Mouse (Mus musculus) megakaryocyte-erythroid progenitor cell, adult 5-6 weeks (primary cell): ENCODE measurements around the gene Atf7. TPM values are rescaled to one million over a fixed set of nuclear protein-coding genes. Genes with fewer than 3 reads are reported as not detected.
A peak's percentile ranks its signal among the peaks of the same experiment; 100 is the strongest.

ENCODE experiments used
- ATAC-seq: replicated peaks from 2 replicates; pipeline ENCODE4 v1.8.0; 2016; ENCODE audit warnings: mild to moderate bottlenecking, inconsistent platforms; ENCODE audit not compliant: severe bottlenecking, poor library complexity, low FRiP score, low TSS enrichment
- total RNA-seq, 2 experiments: library from RNA; stranded (forward) in 1 of 2; stranded (reverse) in 1 of 2; fragments of 200-1000, 215-1000 nt in 1 of 2; fragments of >200 nt in 1 of 2; fragmentation: Nextera tagmentation in 1 of 2; gene quantifications; 2 replicates each; pipeline ENCODE4 v1.2.3; 2014 to 2017

The Atf7 gene
- total RNA-seq, 2 experiments from 2014 or later: 27.0 to 116 TPM

DNA sequence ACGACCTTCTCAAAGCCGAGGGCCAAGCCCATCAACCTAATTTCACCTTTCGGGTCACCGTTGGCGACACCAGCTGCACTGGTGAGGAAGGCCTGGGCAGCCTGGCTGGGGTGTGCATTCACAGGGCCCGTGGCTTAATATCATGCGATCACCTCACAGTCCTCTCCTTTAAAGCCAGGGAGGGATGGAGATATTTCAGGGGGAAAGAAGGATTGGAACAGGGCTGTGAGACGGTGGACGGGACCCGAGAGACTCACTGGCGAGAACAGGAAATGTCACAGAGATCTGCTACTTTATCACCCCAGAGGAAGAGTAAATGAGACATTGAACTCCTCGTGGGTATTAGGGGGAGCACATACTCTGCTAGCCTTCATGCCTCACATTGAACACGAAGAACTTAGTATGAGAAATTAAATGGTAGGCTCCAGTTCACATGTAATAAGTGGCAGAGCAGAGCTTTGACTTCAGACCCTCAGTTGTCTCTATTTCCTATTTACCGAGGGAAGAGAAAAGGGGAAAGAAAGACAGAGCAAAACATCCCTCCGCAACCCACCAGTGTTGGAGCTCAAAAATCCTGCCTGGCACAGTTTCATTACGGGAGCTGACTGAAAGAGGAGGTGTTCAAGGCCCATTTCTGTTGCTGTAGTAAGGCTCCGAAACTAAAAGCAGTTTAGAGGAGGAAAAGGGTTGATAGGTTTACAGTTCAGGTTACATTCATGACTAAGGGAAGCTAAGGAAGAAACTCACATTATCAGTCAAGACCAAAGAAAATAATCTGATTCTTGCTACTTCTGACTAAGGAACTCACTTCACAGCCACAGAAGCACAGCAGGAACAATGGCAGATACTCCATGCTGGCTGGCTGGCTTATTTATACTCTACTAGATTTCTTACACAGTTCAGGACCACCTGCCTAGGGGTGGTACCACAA lies 105.8 kb downstream of the Atf7 start:
- ATAC-seq: no peak

DNA sequence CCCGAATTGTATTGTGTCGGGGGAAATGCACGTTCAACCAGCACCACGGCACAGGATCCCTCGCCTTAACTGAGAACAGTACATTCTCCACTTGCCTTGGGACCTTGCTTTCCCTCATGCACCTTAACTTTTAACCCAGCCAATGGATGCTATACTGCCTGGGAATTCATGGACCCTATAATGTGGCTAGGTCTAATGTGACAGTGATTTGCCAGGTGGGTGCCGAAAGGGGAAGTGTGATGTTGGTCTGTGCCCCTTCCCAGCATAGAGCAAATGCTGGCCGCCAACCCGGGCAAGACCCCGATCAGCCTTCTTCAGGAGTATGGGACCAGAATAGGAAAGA lies 106.4 kb downstream of the Atf7 start:
- 0 out of 2 replicates have a peak, but pooled peaks have one; percentile 0 for ATAC-seq

DNA sequence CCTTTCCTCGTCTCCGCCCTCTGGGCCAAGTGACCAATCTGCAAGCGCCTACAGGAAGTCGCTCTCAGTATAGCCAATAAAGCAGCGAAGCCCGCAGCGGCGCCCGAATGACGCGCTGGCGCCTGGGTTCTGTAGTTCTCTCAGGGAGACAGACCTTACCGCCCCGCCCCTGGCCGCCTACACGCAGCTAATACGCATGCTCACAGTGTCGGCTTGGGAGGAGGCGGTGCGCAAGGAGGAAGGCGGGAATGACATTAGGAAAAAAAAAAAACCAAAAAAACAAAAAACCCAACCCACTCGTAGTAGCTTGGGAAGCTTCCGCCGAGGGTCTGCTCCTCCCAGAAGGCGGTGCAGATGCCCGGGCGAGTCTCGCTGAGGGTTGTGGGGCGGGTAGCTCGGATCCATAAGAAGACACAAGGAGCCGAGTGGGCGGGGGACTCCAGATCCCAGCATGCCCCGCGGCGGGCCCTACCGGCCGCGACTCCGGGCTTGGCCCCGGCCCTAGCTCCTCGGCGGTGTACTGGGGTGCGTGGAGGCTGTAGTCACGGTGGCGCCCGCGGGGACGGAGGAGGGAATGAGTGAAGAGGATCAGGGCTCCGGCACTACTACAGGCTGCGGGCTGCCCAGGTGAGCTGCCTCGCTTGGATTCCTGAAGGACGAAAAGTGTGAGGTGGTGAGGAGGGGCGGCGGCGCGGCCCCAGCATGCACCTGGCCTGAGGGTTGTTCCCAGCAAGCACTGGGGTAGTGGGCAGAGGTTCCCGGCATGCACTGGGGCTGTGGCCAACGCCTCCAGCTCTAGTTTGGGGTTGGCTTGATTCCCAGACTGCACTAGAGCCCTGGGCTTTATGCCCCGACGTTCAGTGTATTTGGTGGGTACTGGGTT lies 107.0 kb downstream of the Atf7 start, which contains the start of gene Tarbp2:
Tarbp2 (plus strand) TSS at position 217 of the 883 bp plus-strand sequence.
- ATAC-seq: peak; percentile 85

DNA sequence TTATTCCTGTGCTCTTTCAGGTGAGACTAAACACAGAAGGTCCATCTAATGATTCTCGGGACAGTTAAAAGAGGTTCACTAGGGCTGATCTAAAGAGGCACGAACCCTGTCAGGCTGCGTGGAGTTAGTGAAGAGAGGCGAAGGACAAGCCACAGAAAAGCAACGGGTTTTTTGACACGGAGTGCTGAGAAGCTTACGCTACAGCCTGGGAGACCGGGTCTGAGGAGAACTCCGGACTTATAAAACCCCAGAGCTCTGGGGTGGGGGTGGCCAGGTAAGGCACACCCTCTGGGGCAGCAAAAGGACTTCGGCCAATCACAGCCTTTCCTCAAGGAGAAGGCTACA lies 107.7 kb downstream of the Atf7 start:
- no peak for ATAC-seq

DNA sequence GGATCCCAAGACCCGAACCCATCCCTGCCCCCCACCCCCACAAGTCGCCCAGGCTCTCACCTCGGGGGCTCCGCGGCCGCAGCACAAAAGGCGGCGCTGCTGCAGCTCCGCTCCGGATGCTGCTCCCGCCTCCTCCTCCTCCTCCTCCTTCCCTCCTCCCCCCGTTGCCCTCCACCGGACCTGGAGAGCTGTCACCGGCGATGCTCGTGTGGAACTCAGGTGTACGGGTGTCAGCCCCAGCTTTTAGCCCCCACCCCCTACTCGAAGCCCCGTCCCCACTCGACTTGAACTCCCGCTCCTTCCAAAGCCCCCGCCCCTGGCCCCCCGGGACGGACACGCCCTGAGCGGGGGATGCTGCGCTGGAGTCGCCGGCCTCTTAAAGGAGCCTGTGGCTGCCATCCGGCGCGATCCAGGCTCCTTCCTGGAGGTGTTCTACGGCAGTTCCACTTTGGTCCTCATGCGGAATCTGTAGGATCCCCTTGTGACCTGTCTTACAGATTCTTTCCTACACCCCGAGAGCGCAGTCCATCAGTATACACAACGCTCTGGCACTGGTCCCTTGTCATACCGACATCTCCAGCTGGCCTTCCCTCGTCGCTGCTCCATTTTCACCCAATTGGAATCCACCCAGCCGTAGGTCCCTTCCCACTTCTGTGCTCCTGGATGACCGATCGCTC lies 108.4 kb downstream of the Atf7 start, which contains the start of gene Map3k12:
Map3k12 (minus strand) TSS at position 337 of the 677 bp plus-strand sequence.
- ATAC-seq: peak; percentile 9; the same call in 1 of the 2 replicates

DNA sequence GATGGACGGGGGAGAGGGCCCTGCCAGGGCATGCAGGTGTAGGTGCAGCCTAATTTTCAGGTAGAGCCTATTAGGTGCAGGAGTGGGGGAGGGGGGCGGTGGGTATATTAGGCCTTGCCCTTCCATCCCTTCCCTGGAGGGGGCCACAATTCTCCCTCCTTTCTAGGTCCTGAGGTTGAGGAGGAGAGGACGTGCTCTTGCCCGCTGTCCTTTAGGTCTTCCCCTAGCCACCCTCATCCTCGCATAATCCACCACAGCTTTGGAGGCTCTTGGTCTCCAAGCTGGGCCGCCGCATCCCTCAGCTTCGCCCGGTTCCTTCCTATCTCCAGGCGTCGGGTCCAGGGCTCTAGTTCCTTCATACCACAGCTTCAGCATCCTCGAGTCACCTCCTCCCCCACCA lies 109.0 kb downstream of the Atf7 start:
- ATAC-seq: no peak

DNA sequence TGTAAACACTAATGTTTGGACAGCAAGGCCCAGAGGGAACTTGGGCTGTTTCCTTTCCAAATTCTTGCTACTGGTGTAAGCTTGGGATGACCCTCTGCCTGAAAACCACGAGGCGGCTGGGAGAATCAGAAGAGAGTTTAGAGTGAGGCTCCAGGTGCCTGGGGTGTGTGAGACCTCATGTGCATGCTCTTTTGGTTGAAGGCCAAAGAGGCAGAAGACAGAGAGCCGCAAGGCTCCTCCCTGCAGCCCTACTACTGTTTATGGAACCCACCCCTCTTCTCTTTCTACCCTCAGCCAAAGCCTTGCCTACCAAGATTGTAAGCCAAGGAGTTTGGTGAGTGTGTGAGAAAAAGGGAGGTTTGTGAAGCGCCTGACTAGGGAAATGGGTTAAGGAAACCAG lies 109.5 kb downstream of the Atf7 start:
- no peak for ATAC-seq

DNA sequence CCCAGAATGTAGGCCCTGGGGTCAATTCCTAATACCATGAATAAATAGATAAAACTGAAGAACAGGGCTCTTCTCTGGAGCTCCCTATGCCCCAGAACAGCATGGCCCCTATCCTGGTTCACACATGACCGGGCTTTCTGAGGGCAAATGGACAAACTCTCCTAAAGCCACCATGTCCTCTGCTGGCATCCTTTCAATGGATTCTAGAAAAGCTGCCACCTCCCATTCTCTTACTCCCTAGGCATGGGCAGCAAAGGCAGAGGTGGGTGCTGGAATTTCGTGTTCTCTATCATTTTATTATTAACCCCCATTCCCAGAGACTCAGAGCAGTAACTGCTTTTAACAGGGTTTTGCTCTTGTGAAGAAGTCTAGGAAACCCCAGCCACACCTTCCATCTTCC lies 110.0 kb downstream of the Atf7 start:
- ATAC-seq: no peak

DNA sequence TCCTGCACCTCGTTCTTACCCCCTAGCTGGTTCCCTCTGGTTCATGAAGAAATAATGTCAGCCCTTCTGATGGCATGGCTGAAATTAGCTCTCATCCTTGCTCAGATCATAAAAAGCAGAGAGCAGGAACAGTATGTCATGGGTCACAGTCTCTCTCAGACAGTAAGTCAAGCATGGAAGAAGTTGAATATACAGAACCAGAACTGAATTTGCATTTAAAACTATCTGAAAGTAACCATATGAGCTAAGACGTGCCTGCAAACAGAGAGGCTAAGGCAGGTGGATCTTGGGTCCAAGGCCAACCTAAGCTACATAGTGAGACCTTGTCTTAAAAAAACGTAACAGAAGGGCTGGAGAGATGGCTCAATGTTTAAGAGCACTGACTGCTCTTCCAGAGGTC lies 112.3 kb downstream of the Atf7 start:
- ATAC-seq: no peak

DNA sequence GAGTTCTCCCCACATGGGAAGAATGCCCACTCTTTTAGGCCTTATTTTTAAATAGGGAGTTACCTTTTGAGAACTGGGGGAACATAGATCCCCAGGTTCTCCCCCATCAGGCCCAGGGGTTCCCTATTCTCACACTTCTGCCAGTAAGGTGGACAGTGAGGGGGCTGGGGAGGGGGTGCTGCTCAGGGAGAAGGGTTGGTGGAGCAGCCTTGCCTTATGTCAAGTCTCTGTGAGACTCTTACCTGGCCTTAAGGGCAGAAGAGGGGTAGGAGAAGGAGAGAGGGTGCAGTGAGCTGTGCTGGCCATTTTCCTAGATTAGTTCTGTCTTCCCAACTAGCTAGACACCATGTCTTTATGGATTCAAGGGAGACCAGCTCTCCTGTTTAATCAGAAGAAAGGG lies 112.8 kb downstream of the Atf7 start:
- no peak for ATAC-seq

DNA sequence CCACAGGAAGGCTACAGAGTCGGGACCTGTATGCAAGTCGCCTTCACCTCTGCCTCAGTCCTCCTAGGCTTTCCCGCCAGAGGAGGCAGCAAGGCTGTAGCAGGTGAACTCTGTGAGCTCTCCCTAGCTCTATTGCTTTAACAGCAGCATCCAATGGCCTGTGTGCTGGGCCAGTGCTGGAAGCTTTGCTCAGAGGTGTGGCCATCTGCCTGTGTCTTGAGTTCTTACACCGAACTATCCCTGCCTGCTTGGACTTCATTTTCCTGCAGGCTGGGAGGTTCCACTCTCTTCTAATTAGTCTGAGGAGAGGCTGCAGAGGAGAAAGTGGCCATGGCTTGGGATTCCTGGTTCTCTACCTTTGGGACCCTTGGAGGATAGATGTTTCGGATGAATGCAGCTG lies 113.3 kb downstream of the Atf7 start:
- ATAC-seq: no peak

DNA sequence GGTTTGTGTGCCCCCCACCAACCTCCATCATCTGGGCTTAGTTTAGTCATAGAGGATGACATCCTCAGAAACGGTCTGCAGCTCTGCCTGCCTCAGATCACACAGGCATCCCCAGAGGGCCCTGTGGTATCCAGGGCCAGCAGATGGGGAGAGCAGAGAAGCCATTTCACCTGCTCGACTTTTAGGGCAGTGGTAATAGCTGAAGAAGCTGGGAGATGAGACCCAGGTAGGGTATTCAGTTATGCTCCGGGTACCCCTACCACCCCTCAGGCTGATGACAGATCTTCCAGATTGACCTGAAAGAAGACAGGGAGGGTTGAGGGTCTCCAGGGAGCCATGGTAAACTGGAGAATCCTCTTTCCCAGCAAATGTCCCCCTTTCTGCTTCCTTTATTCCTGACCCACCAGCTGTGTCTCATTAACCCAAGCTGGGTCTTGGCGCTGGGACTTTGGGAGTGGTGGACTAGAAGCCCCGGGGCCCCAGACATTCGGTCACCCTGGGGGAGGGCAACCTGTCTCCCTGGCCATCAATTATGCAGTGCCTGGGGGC lies 113.9 kb downstream of the Atf7 start:
- ATAC-seq: no peak

DNA sequence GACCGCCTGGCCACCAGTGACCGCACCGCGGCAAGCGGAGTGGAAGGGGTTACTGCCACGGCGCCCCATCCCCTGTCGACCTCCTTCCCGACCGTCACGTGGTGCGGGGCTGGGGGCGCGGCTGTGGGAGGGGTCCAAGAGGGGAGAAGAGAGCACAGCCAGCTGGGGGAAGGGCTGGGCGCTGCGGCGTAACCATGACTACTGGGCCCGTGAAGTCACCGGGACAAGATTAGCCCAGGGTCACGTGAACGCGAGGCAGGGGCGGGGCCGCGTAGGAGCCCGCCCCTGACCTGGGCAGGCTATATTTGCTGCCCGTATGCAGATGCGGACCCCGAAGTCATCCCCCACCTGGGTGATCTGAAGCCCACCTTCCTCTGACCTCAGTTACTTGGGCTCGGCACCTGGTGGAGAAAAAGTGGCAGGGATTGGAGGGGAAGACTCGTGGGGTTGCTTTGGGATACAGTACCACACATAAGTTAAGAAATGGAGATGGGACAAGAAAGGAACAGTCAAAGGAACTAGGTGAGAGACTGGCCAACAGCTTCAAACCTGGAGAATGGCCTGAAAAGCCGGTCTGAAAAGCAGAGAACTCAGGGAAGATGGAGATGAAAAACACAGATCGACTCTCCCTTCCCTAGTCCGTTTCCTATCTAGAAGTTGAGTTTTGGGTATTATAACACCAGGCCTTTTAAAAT lies 114.5 kb downstream of the Atf7 start:
- ATAC-seq: peak; percentile 92

DNA sequence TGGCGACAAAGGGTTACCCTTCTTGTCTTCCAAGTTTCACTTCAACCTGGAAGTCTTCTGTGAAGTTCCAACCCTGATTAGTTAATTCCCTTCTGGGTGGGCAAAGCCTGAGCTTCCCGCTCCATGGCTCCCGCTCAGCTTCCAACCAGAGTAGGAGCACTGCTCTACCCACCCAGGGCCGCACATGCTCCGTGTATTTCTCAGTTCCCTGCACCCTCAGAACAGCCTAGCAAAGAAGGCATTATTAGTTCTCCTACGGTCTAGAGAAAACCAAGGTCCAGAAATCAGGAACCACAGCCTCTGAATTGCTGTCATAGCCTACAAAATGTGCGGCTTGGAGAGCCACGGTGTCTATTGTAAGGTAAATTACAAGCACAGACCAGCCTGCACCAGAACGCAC lies 115.2 kb downstream of the Atf7 start:
- no peak for ATAC-seq

DNA sequence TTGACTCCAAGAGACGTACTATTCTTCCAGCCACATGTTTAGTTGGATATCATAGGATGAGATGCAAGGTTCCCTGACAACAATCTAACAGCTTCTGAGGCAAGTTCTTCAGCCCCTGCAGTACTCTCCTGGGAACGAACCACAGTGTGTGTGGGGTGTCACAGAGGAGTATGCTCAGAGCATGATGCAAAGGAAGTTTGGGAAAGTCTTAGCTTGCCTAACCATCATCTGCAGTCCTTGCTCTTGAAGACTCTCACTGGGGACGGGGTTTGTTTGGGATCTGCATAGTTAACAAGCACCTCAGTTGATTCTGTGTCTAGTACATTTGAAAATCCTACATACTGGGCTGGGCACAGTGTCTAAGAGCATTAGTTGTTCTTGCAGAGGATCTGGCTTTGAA lies 116.9 kb downstream of the Atf7 start:
- no peak for ATAC-seq

DNA sequence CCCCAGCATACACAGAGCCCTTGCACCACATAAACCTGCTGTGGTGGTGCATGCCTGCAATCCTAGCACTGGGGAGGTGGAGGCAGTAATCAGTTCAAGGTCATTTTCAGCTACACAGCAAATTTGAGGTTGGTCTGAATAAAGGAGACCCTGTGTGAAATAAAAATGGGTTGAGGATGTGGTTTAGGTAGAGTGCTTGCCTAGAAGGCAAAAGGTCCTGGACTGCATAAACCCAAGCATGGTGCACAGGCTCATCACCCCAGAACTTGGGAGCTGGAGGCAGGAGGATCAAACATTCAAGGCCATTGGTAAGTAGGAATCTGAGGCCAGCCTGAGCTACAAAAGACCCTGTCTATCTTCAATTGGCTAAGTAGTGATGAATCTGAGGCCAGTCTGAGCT lies 117.7 kb downstream of the Atf7 start:
- ATAC-seq: no peak

DNA sequence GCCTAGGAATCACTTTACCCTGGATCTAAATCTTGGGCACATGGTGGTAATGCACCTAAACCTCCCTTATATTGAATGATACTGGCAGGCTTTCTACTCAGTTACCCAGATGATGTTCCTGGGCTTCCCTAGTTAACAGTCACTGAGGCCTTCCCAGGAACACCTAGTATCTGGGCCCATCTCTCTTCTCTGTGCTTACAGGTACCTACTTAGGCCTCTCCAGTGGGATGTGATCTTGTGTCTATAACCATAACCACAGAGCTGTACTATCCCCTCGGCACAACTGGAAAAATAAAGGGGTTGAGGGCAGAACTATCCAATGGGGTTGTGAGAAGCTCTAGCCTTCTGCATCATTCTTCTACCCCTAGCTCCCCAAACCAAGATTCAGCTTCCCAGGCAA lies 118.4 kb downstream of the Atf7 start:
- no peak for ATAC-seq

DNA sequence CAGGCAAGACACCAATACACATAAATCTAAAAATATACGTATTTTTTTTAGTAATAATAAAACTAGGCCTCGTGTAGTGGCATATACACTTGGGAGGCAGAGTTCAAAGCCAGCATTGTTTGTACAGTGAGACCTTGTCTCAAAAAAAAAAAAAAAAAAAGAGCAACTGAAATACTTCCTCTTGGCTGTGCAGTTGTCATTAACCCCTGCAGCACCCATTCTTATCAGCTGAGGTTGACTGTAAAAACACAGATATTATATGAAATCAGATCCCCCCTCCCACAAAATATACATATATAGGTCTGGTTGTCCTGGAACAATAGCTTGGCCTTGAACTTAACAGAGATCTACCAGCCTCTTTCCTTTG lies 118.8 kb downstream of the Atf7 start:
- ATAC-seq: no peak

DNA sequence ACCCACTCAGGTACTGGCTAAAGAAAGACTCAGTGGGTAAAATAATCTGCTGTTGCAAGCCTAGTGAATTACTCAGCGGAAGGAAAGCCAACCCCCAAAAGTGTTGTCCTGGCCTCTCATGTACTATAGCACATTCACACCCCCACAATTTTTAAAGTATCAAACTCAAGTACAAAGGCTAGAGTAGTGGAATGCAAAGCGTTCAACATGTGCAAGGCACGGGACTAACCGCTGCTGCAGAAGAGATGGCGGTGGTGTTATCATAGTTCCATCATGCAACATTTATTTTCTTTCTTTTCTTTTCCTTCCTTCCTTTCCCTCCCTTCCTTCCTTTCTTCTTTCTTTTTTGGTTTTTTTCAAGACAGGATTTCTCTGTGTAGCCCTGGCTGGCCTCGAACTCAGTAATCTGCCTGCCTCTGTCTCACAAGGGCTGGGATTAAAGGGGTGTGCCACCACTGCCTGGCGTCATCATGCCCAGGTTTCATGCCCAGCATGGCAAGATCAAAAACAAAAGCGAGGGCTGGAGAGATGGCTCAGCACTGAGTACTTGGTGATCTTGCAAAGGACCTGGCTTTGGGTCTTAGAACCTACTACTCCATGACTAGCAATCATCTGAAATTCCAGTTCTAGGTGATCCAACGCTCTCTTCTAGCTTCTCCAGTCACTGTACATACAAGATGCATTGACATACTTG lies 119.3 kb downstream of the Atf7 start:
- no peak for ATAC-seq
